Mouse (Mus musculus) CH12.LX (cell line): ENCODE data around the gene Atg16l2. TPM values are rescaled to one million over a fixed set of nuclear protein-coding genes. Genes with fewer than 3 reads are reported as not detected.

ENCODE experiments used
- DNase-seq: peaks from one replicate; pipeline ENCODE4 v3.0.0-alpha.2; 2013; ENCODE audit errors: extremely low read depth
- H3K27ac ChIP-seq: 2 replicates; pipeline ENCODE4 v1.5.1; 2012; ENCODE audit warnings: low read depth, mild to moderate bottlenecking, control low read depth, moderate library complexity; ENCODE audit not compliant: insufficient read depth
- H3K27me3 ChIP-seq: replicated peaks from 2 replicates; pipeline ENCODE3; 2012; ENCODE audit warnings: inconsistent platforms
- H3K36me3 ChIP-seq, 2 experiments: replicated peaks in 1 of 2; 2 replicates each; pipeline versions ENCODE3 to v1.6.1; 2012; ENCODE audit warnings: inconsistent platforms in 1 of 2, low read length in 1 of 2, mild to moderate bottlenecking in 1 of 2, mixed read lengths in 1 of 2, moderate library complexity in 1 of 2; ENCODE audit not compliant: control insufficient read depth in 1 of 2, insufficient read depth in 1 of 2
- H3K4me1 ChIP-seq, 2 experiments: 2 replicates each; pipeline ENCODE4 v1.6.1; 2012; ENCODE audit warnings: inconsistent platforms in 1 of 2, moderate library complexity in 1 of 2; ENCODE audit not compliant: insufficient read depth in 2 of 2, control insufficient read depth in 1 of 2
- H3K4me2 ChIP-seq: 2 replicates; pipeline ENCODE4 v1.6.1; 2012; ENCODE audit warnings: low read depth, mild to moderate bottlenecking, control low read depth; ENCODE audit not compliant: poor library complexity, insufficient read depth, severe bottlenecking
- H3K4me3 ChIP-seq, 3 experiments: fragments of 150-350 bp in 1 of 3; sonication (generic) in 1 of 3; replicated peaks in 1 of 3; 2 replicates each; pipeline versions ENCODE3 to v1.5.1; 2011 to 2012; ENCODE audit warnings: low read depth in 2 of 3, low read length in 2 of 3, mild to moderate bottlenecking in 2 of 3, moderate library complexity in 2 of 3, control low read depth in 1 of 3, improper control_type of control experiment in 1 of 3, inconsistent platforms in 1 of 3, mixed read lengths in 1 of 3; ENCODE audit not compliant: poor library complexity in 1 of 3
- H3K79me2 ChIP-seq: replicated peaks from 2 replicates; pipeline ENCODE4 v1.6.1; 2012; ENCODE audit warnings: mild to moderate bottlenecking, moderate library complexity; ENCODE audit not compliant: control insufficient read depth, poor library complexity, insufficient read depth, severe bottlenecking; ENCODE audit errors: extremely low read depth
- H3K9ac ChIP-seq: 2 replicates; pipeline ENCODE4 v1.6.1; 2012; ENCODE audit warnings: low read depth, mild to moderate bottlenecking, control low read depth, moderate library complexity; ENCODE audit not compliant: insufficient read depth
- H3K9me3 ChIP-seq: replicated peaks from 2 replicates; pipeline ENCODE3; 2012; ENCODE audit warnings: low read length, inconsistent platforms, mixed read lengths
- BHLHE40 ChIP-seq: IDR thresholded peaks from 2 replicates; pipeline ENCODE4 v1.6.1; 2011; ENCODE audit warnings: mild to moderate bottlenecking, low read depth, low read length, improper control_type of control experiment
- CHD1 ChIP-seq: IDR thresholded peaks from 2 replicates; pipeline ENCODE4 v1.6.1; 2012; ENCODE audit warnings: low read depth, low read length, improper control_type of control experiment, inconsistent platforms
- CHD2 ChIP-seq: IDR thresholded peaks from 2 replicates; pipeline ENCODE4 v1.6.1; 2011; ENCODE audit warnings: low read length, improper control_type of control experiment
- CTCF ChIP-seq, 2 experiments: IDR thresholded peaks in 1 of 2; conservative IDR thresholded peaks in 1 of 2; 2 replicates each; pipeline ENCODE4 v1.5.1; 2011 to 2012; ENCODE audit warnings: low read depth in 2 of 2, low read length in 2 of 2, improper control_type of control experiment in 1 of 2, inconsistent platforms in 1 of 2, mild to moderate bottlenecking in 1 of 2, moderate library complexity in 1 of 2
- ELF1 ChIP-seq: IDR thresholded peaks from 2 replicates; pipeline ENCODE4 v1.6.1; 2014; ENCODE audit warnings: low read depth, mild to moderate bottlenecking, inconsistent platforms, low read length, improper control_type of control experiment
- EP300 ChIP-seq: IDR thresholded peaks from 2 replicates; pipeline ENCODE4 v1.6.1; 2011; ENCODE audit warnings: low read length, improper control_type of control experiment
- ETS1 ChIP-seq: conservative IDR thresholded peaks from 2 replicates; pipeline ENCODE4 v1.6.1; 2012; ENCODE audit warnings: low read depth, mild to moderate bottlenecking, inconsistent platforms, low read length, improper control_type of control experiment, moderate library complexity
- GABPA ChIP-seq: IDR thresholded peaks from 2 replicates; pipeline ENCODE4 v1.6.1; 2012; ENCODE audit warnings: low read depth, low read length, improper control_type of control experiment, inconsistent platforms; ENCODE audit not compliant: insufficient replicate concordance
- HCFC1 ChIP-seq: IDR thresholded peaks from 2 replicates; pipeline ENCODE4 v1.6.1; 2012; ENCODE audit warnings: low read depth, mild to moderate bottlenecking, inconsistent platforms, low read length, improper control_type of control experiment
- IRF4 ChIP-seq: IDR thresholded peaks from 2 replicates; pipeline ENCODE4 v1.6.1; 2014; ENCODE audit warnings: low read depth, mild to moderate bottlenecking, inconsistent platforms, low read length, improper control_type of control experiment
- KAT2A ChIP-seq: IDR thresholded peaks from 2 replicates; pipeline ENCODE4 v1.6.1; 2012; ENCODE audit warnings: low read length, improper control_type of control experiment, inconsistent platforms; ENCODE audit not compliant: insufficient replicate concordance
- MAFK ChIP-seq: IDR thresholded peaks from 2 replicates; pipeline ENCODE4 v1.6.1; 2011; ENCODE audit warnings: low read length, improper control_type of control experiment; ENCODE audit not compliant: insufficient replicate concordance
- MAX ChIP-seq: IDR thresholded peaks from 2 replicates; pipeline ENCODE4 v1.6.1; 2011; ENCODE audit warnings: low read length, improper control_type of control experiment
- MXI1 ChIP-seq: IDR thresholded peaks from 2 replicates; pipeline ENCODE4 v1.6.1; 2011; ENCODE audit warnings: mild to moderate bottlenecking, low read depth, low read length, improper control_type of control experiment
- MYC ChIP-seq: IDR thresholded peaks from 2 replicates; pipeline ENCODE4 v1.6.1; 2011; ENCODE audit warnings: low read depth, mild to moderate bottlenecking, improper control_type of control experiment, low read length
- PAX5 ChIP-seq: IDR thresholded peaks from 2 replicates; pipeline ENCODE4 v1.6.1; 2012; ENCODE audit warnings: low read length, inconsistent platforms, mixed read lengths
- POLR2A ChIP-seq: IDR thresholded peaks from 2 replicates; pipeline ENCODE4 v1.6.1; 2011; ENCODE audit warnings: low read depth, mild to moderate bottlenecking, improper control_type of control experiment, low read length
- POLR2AphosphoS2 ChIP-seq: IDR thresholded peaks from 2 replicates; pipeline ENCODE4 v1.6.1; 2011; ENCODE audit warnings: low read depth, low read length, improper control_type of control experiment
- RAD21 ChIP-seq: IDR thresholded peaks from 2 replicates; pipeline ENCODE4 v1.6.1; 2011; ENCODE audit warnings: low read depth, mild to moderate bottlenecking, low read length, improper control_type of control experiment, moderate library complexity
- RCOR1 ChIP-seq: conservative IDR thresholded peaks from 2 replicates; pipeline ENCODE4 v1.6.1; 2012; ENCODE audit warnings: low read depth, mild to moderate bottlenecking, inconsistent platforms, low read length, improper control_type of control experiment
- SMC3 ChIP-seq: IDR thresholded peaks from 2 replicates; pipeline ENCODE4 v1.6.1; 2011; ENCODE audit warnings: low read depth, low read length, improper control_type of control experiment
- USF1 ChIP-seq: IDR thresholded peaks from 2 replicates; pipeline ENCODE4 v1.6.1; 2014; ENCODE audit warnings: low read depth, mild to moderate bottlenecking, inconsistent platforms, low read length, improper control_type of control experiment
- USF2 ChIP-seq: conservative IDR thresholded peaks from 2 replicates; pipeline ENCODE4 v1.6.1; 2011; ENCODE audit warnings: low read depth, low read length, improper control_type of control experiment
- ZKSCAN1 ChIP-seq: IDR thresholded peaks from 2 replicates; pipeline ENCODE4 v1.6.1; 2012; ENCODE audit warnings: low read depth, inconsistent platforms, low read length, improper control_type of control experiment, borderline replicate concordance
- ZMIZ1 ChIP-seq: IDR thresholded peaks from 2 replicates; pipeline ENCODE4 v1.6.1; 2012; ENCODE audit warnings: low read depth, mild to moderate bottlenecking, inconsistent platforms, low read length, improper control_type of control experiment
- ZNF384 ChIP-seq: IDR thresholded peaks from 2 replicates; pipeline ENCODE4 v1.6.1; 2012; ENCODE audit warnings: low read depth, low read length, improper control_type of control experiment, inconsistent platforms
- dilution Hi-C: fragments of 300-500 bp; cut with MboI; formaldehyde crosslinking; loops from 2 replicates; pipeline ENCODE4 v1.14.3; 2020; ENCODE audit warnings: low sequenced_read_pairs; ENCODE audit not compliant: extremely low pct_unique_long_range_greater_than_20kb, extremely low pct_ligation_motif_present
- in situ Hi-C: fragments of 300-500 bp; cut with MboI; formaldehyde crosslinking; loops from 3 replicates; pipeline ENCODE4 v1.14.3; 2019; ENCODE audit warnings: low sequenced_read_pairs, low pct_ligation_motif_present, low pct_unique_long_range_greater_than_20kb, mixed read lengths
- polyA plus RNA-seq: library from polyadenylated mRNA; unstranded; fragments of >175 nt; gene quantifications from 2 replicates; pipeline ENCODE4 v1.2.1, GENCODE M21; 2012; ENCODE audit warnings: low read depth; ENCODE audit not compliant: insufficient read length
- total RNA-seq, 2 experiments: library from RNA; depleted of rRNA; stranded (reverse); fragments of 300-350 nt in 1 of 2; fragments of >200 nt in 1 of 2; gene quantifications; 2 replicates each; pipeline ENCODE4 v1.2.3; 2012 to 2014

Gene Atg16l2
- total and polyA plus RNA-seq, 3 experiments, result 12.7 to 43.8 (median 15.4) TPM

GRCm38 (mm10) chr7:101271602-101272001 is 30.4 kb downstream of the Atg16l2 start:
- Histone ChIP-seq H3K4me1 (peaks cover 0 to 11% of the 10 kb centered on the region in 2 experiments; a peak in 2 of 4 replicates), H3K36me3 (peaks cover 44 to 82% of the 10 kb centered on the region in 2 experiments), H3K27ac (no peak overlapping the region), H3K27me3 (no peaks in the 10 kb centered on the region), H3K9me3 (no peaks in the 10 kb centered on the region), H3K9ac (no peak overlapping the region), H3K4me2 (no peak overlapping the region), H3K79me2 (peaks cover 2% of the 10 kb centered on the region; the same call in 1 of the 2 replicates), H3K4me3 (no peak overlapping the region)
- TF ChIP-seq RAD21 (peak; percentile 45), IRF4 (no peak), GABPA (no peak), CHD1 (no peak), PAX5 (no peak), ZNF384 (no peak), KAT2A (no peak), MXI1 (no peak), MAX (no peak), ELF1 (no peak), CTCF (conservative IDR thresholded peaks at IDR 0.05 in 1 of 2, IDR thresholded peaks at IDR 0.05 in 1 of 2; ENCODE audit: low read depth in 2 of 2, low read length in 2 of 2) (peak in 1 of 2 experiments; percentile 42; a peak in 2 of 4 replicates), MAFK (no peak), EP300 (no peak), CHD2 (no peak), ZMIZ1 (no peak), BHLHE40 (no peak), SMC3 (peak; percentile 44)
- in situ Hi-C loops, result no loop called here
- no peak for DNase-seq
- dilution Hi-C loops, result no loop called here

DNA sequence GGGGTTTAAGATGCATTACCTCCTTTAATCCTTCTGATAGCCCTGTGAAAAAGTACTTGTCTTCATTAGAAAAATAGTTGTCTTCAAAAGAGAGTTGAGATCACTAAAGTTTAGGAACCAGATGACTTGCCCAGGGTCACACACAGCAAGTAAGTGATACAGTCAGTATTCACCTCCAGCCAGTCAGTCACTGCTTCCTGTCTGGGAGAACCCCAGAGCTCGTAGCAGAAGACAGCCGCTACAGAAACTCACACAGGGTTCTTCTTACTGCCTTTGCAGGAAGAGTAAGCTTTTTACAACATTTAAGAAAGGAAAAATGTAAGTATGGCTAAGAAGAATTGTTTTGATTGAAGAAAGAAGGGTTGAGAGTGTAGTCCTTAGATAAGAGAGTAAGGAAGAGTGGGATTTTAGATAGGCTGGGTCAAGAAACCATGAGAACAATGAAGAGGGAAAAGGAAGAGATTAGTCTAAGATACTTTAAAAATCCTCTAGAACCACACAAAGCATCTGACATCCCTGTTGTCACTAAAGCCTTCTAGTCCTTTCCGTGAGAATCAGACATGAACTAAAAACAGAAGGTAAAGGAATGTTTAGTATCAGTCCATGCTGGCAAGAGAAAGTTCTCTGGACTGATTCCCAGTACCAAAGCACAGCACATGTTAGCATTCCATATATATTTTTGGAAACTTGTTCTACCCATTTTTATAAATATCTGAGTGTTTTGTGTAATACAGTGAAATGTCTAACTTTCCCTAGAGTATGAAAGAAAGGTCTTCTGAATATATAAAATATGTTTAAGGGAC is 34.4 kb downstream of the Atg16l2 start:
- no peaks in the 10 kb centered on the region; the same call in 1 of the 2 replicates for H3K79me2 ChIP-seq
- peaks cover 0 to 14% of the 10 kb centered on the region in 2 experiments; a peak in 2 of 4 replicates for H3K4me1 ChIP-seq
- peaks cover 27 to 71% of the 10 kb centered on the region in 2 experiments for H3K36me3 ChIP-seq
- no peak overlapping the region for H3K4me2 ChIP-seq
- dilution Hi-C loops (no loop called here), in situ Hi-C loops (no loop called here)
- H3K27me3 ChIP-seq, result no peaks in the 10 kb centered on the region
- no peak overlapping the region for H3K9ac ChIP-seq
- H3K27ac ChIP-seq, result no peak overlapping the region
- DNase-seq, result no peak
- no peaks in the 10 kb centered on the region for H3K9me3 ChIP-seq
- TF ChIP-seq KAT2A (no peak), ZKSCAN1 (no peak), MYC (no peak), USF1 (no peak), MXI1 (no peak), PAX5 (no peak), BHLHE40 (no peak), ETS1 (no peak), HCFC1 (no peak), USF2 (no peak), CHD1 (no peak), RCOR1 (no peak), POLR2A (no peak), ZMIZ1 (no peak), POLR2AphosphoS2 (no peak), IRF4 (no peak)
- H3K4me3 ChIP-seq, result no peak overlapping the region
